Mouse (Mus musculus) stomach, embryonic 15.5 days (tissue): ENCODE measurements around the gene Tradd. TPM values are rescaled to one million over a fixed set of nuclear protein-coding genes. Genes with fewer than 3 reads are reported as not detected.

ENCODE experiments used
- ATAC-seq: fragments of 200-750 bp; cut with Nextera tagmentation; 2 replicates; pipeline ENCODE4 v1.8.0; 2017; ENCODE audit warnings: low read depth, moderate number of reproducible peaks, moderate TSS enrichment; ENCODE audit not compliant: insufficient read depth, low FRiP score
- H3K27ac ChIP-seq: fragments of 300-500 bp; sonication (generic); 2 replicates; pipeline ENCODE4 v1.5.1; 2015; ENCODE audit warnings: mild to moderate bottlenecking, inconsistent platforms
- H3K27me3 ChIP-seq: fragments of 300-500 bp; sonication (generic); replicated peaks from 2 replicates; pipeline ENCODE4 v1.6.1; 2015; ENCODE audit warnings: inconsistent platforms
- H3K36me3 ChIP-seq: fragments of 300-500 bp; sonication (generic); 2 replicates; pipeline ENCODE4 v1.6.1; 2015; ENCODE audit warnings: inconsistent platforms
- H3K4me1 ChIP-seq: fragments of 300-500 bp; sonication (generic); 2 replicates; pipeline ENCODE4 v1.6.1; 2015; ENCODE audit warnings: inconsistent platforms
- H3K4me2 ChIP-seq: fragments of 300-500 bp; sonication (generic); 2 replicates; pipeline ENCODE4 v1.6.1; 2015; ENCODE audit warnings: mild to moderate bottlenecking, inconsistent platforms
- H3K4me3 ChIP-seq: fragments of 300-500 bp; sonication (generic); replicated peaks from 2 replicates; pipeline ENCODE4 v1.5.1; 2015; ENCODE audit warnings: inconsistent platforms
- H3K9ac ChIP-seq: fragments of 300-500 bp; sonication (generic); 2 replicates; pipeline ENCODE4 v1.6.1; 2015; ENCODE audit warnings: inconsistent platforms
- H3K9me3 ChIP-seq: fragments of 300-500 bp; sonication (generic); 2 replicates; pipeline ENCODE4 v1.6.1; 2016; ENCODE audit warnings: inconsistent platforms
- WGBS: fragments of 180-500 bp; shearing (Covaris S2); methylation state at CpG from one replicate; pipeline ENCODE4 v1.1.7; 2015; 5-methylcytosine and 5-hydroxymethylcytosine counted together
- microRNA counts: library from miRNA; unstranded; fragments of <30 nt; microRNA quantifications from one replicate; lab custom pipeline; 2016
- microRNA-seq: library from miRNA; unstranded; fragments of <30 nt; microRNA quantifications from one replicate; pipeline ENCODE4, GENCODE M21; 2016
- polyA plus RNA-seq: library from polyadenylated mRNA; unstranded; fragments of >200 nt; fragmentation: Nextera tagmentation; extraction: Ambion mirVana; gene quantifications from 2 replicates; pipeline ENCODE4 v1.2.1, GENCODE M21; 2015

Tradd gene
- polyA plus RNA-seq, 1 experiment from 2014 or later: 30.3 TPM

DNA sequence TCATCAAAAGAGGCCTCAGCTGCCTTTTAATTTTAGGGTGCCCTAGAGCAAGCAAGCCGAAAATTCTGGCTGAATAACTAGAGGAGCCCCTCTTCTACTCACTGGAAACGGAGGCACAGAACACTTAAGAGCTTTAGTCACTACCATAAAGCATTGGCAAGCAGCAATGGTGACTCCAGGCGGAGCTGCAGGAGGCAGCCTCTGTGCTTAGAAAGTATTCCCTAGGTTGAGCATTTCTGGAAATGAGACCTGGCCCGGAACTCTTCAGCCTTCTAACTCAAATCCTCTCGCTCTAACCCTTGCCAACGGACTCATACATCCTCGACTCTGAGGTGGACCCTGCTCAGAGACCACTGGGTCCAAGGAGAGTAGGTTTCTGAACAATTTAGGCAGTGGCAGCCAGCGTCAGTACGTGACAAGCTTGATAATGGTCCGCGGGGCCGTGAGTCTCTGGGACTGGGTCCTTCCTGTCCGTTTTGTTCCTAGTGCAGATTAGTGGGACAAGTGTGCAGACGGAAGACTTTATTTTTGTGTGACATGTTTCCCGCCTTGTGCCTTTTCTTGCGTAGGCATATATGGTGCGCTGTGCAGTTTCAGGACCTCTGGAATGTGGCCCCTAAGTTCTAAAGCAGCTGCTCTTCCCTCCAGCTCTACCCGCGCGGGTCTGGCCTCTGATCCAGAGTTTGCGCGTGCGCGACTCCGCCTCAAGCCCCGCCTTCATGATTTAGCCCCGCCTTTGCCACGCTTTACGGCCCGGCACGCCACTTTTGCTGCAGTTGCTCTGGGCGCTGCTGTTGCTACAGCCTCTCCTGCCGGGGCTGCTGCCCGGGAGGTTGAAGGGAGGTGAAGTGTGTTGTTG is 39.8 kb downstream of the Tradd start, which contains the start of gene D230025D16Rik:
Gene D230025D16Rik, plus strand, starts transcription at position 733 of the 859 bp plus-strand sequence.
- Histone ChIP-seq H3K27me3 (no peaks in the 10 kb centered on the region), H3K36me3 (no peaks in the 10 kb centered on the region), H3K27ac (peak within 1 kb of the TSS; percentile 88), H3K9me3 (no peaks in the 10 kb centered on the region), H3K4me2 (peak within 1 kb of the TSS; percentile 74), H3K4me1 (peaks cover 16% of the 10 kb centered on the region; the same call in 1 of the 2 replicates), H3K9ac (peak within 1 kb of the TSS; percentile 96), H3K4me3 (peak within 1 kb of the TSS; percentile 99)
- peak; percentile 91 for ATAC-seq
- 2% methylated on average over 34 of the region's 34 CpGs for WGBS

DNA sequence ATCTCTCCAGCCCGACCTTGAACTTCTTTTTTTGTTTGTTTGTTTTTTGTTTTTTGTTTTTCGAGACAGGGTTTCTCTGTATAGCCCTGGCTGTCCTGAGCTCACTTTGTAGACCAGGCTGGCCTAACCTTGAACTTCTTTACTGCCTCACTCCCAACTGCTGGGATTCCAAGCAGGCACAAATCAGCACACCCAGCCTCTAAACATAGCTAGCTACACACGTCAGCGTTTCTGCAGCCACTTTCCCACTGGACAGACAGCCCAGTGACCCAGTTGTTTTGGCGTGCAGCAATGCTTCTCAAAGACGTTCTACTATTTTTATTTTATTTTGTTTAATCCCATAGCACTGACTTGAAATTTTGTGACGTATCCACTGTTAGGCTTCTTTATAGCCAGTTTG is 40.6 kb downstream of the Tradd start:
- no peaks in the 10 kb centered on the region for H3K36me3 ChIP-seq
- no peak for ATAC-seq
- H3K9me3 ChIP-seq: no peaks in the 10 kb centered on the region
- H3K4me3 ChIP-seq: no peak overlapping the region
- no peak overlapping the region for H3K27ac ChIP-seq
- H3K27me3 ChIP-seq: no peaks in the 10 kb centered on the region
- no peak overlapping the region for H3K9ac ChIP-seq
- 75% methylated on average over 7 of the region's 7 CpGs for WGBS
- peak overlapping the region; percentile 74 for H3K4me2 ChIP-seq
- H3K4me1 ChIP-seq: peaks cover 16% of the 10 kb centered on the region; the same call in 1 of the 2 replicates

DNA sequence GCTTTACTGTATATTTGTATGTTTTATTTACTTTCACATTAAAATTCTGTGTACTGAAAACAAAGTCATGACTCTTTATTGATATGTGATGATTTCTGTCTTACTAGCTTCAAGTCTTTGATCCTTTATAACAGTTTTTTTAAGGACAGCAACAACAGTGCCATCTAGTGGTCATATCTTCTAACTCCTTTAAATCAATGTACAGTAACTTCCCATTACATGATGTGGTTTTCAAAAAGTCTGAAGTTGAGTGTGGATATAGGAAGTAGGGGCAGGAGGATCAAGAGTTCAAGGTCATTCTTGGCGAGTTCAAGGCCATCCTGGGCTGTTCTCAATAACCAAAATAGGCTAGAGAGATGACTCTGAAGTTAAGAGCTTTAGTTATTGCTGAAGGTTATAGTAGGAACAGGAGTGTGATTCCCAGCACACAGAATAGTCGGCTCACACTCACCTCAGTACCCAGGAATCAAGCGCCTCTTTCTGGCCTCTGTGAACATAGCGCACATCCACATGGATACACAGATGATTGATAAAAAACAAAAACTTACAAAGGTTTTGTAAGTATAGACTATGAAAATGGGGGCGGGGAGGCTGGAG is 46.4 kb downstream of the Tradd start:
- Histone ChIP-seq H3K27ac (no peak overlapping the region), H3K9me3 (no peaks in the 10 kb centered on the region), H3K4me3 (no peak overlapping the region), H3K4me2 (no peak overlapping the region), H3K4me1 (no peaks in the 10 kb centered on the region), H3K9ac (no peak overlapping the region), H3K27me3 (no peaks in the 10 kb centered on the region), H3K36me3 (no peaks in the 10 kb centered on the region)
- 77% methylated on average over 5 of the region's 5 CpGs for WGBS
- ATAC-seq: no peak

DNA sequence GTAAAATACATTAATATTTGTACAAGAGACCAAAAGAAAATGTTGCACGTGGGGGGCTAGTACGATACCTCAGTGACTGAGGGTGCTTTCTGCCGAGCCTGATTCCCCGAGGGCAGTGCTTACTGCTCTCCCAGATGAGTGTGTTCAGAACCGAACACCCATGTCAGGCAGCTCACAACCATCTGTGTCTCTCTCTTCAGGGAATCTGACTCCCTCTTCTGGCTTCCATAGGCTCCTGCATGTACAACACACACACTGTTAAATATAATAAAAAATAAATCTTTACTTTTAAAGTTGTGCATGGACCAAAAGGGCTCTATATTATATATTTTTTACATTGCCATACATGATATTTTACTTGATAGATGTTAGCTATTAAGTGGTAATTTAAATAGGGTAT is 50.3 kb downstream of the Tradd start:
- ATAC-seq: no peak
- H3K27ac ChIP-seq: no peak overlapping the region
- H3K9me3 ChIP-seq: no peaks in the 10 kb centered on the region
- no peak overlapping the region for H3K4me3 ChIP-seq
- H3K36me3 ChIP-seq: no peaks in the 10 kb centered on the region
- H3K27me3 ChIP-seq: no peaks in the 10 kb centered on the region
- H3K4me2 ChIP-seq: no peak overlapping the region
- 88% methylated on average over 5 of the region's 5 CpGs for WGBS
- H3K4me1 ChIP-seq: no peaks in the 10 kb centered on the region
- H3K9ac ChIP-seq: no peak overlapping the region

DNA sequence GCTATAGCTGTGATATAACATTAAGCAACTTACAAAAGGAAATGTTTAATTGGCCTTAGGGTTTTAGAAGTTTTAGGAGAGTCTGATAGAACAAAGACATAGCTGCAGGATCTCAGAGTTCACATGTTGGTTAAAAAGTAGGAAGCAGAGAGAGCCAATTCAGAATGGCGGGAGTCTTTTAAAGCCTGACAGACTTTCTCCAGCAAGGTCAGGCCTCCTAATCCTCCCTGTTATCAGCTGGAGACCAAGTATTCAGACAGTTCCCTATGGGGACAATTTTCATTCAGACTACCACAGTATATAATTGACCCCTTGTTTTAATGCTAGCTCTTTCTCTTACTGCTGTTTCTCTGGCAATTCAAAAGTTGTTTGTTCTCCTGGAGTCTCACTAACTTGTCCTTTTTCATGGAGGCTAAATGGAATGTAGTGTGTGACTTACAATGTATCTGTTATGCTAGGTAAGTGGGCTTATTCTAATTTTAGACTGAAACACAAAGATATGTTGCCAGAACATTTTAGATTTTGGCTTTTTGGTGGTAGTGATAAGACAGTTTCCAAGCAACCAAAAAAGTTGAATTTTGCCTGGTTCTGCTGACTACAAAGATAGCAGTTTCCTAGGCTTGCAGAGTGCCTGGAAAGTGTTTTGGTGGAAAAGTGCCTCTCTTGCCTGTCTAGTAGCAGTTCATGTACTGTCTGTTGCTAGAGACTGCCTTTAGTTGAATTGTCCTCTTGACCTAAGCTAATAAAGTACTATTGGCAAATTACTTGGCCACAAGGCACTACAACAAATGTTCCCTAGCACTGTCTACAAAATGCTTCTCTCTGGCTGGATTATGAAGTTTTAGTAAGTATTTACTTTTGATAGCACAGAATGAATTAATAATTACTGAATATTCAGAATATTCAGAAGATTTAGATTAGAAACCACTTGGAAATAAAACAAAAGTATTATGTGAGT is 55.0 kb downstream of the Tradd start:
- Histone ChIP-seq H3K9me3 (no peaks in the 10 kb centered on the region), H3K27ac (no peak overlapping the region), H3K4me1 (no peaks in the 10 kb centered on the region), H3K4me2 (no peak overlapping the region), H3K9ac (no peak overlapping the region), H3K4me3 (no peak overlapping the region), H3K36me3 (no peaks in the 10 kb centered on the region), H3K27me3 (no peaks in the 10 kb centered on the region)
- no peak for ATAC-seq
- WGBS: 66% methylated on average over 1 of the region's 1 CpGs

MicroRNAs encoded within 50 kb of the gene (microRNA counts, 519-probe panel; counts per million panel counts)
- 1,912 counts per million, percentile 18 among the panel's probes with 10 or more counts for microRNA mmu-miR-328 (lab: Ali Mortazavi, UCI)

Small RNA genes within 50 kb of the gene (microRNA-seq; reads per million reads assigned to microRNA genes)
- gene Gm27320 (not detected), gene Mir328 (187 reads per million, percentile 58 among the genes with 10 or more reads in this experiment)

Other genes starting within 250 kb of the Tradd start
- not detected in 2 replicates for gene Ces3a, start 216.0 kb downstream of the Tradd start, polyA plus RNA-seq
- not detected in 2 replicates for gene Ces3b, start 180.9 kb downstream of the Tradd start, polyA plus RNA-seq
- gene Ces4a, start 132.8 kb downstream of the Tradd start, polyA plus RNA-seq: not detected in 2 replicates
- gene Cbfb, start 93.9 kb downstream of the Tradd start, polyA plus RNA-seq: 53.2 and 54.4 TPM in 2 replicates
- 26.2 and 26.8 TPM in 2 replicates for gene D230025D16Rik, start 39.5 kb downstream of the Tradd start, polyA plus RNA-seq
- gene B3gnt9, start 9.5 kb downstream of the Tradd start, polyA plus RNA-seq: 26.1 and 27.4 TPM in 2 replicates
- 3.7 and 4.4 TPM in 2 replicates for gene Fbxl8, start within 50 bp of the Tradd start, polyA plus RNA-seq
- 0.08 and 0.24 TPM in 2 replicates for gene Hsf4, start 5.2 kb upstream of the Tradd start, polyA plus RNA-seq
- 1.4 and 1.7 TPM in 2 replicates for gene Nol3, start 11.5 kb upstream of the Tradd start, polyA plus RNA-seq
- 9.1 and 10.7 TPM in 2 replicates for gene 4931428F04Rik, start 25.3 kb upstream of the Tradd start, polyA plus RNA-seq
- 10.4 and 10.9 TPM in 2 replicates for gene Exoc3l, start 31.5 kb upstream of the Tradd start, polyA plus RNA-seq
- 80.4 and 83.1 TPM in 2 replicates for gene E2f4, start 33.1 kb upstream of the Tradd start, polyA plus RNA-seq
- gene Elmo3, start 41.0 kb upstream of the Tradd start, polyA plus RNA-seq: 15.9 and 17.1 TPM in 2 replicates
- 2.3 and 2.5 TPM in 2 replicates for gene Lrrc29, start 61.7 kb upstream of the Tradd start, polyA plus RNA-seq
- 131 and 132 TPM in 2 replicates for gene Tmem208, start 61.7 kb upstream of the Tradd start, polyA plus RNA-seq
- gene Fhod1, start 83.3 kb upstream of the Tradd start, polyA plus RNA-seq: 2.5 and 3.0 TPM in 2 replicates
- gene Slc9a5, start 84.2 kb upstream of the Tradd start, polyA plus RNA-seq: 1.9 and 2.0 TPM in 2 replicates
- 0.21 and 0.30 TPM in 2 replicates for gene Plekhg4, start 108.7 kb upstream of the Tradd start, polyA plus RNA-seq
- gene Kctd19, start 148.9 kb upstream of the Tradd start, polyA plus RNA-seq: not detected in 2 replicates
- 0.09 TPM in 1 of 2 replicates, not detected in the other for gene Lrrc36, start 149.0 kb upstream of the Tradd start, polyA plus RNA-seq
- gene Tppp3, start 206.9 kb upstream of the Tradd start, polyA plus RNA-seq: 44.7 and 45.5 TPM in 2 replicates
- gene Zdhhc1, start 232.3 kb upstream of the Tradd start, polyA plus RNA-seq: 32.2 and 34.7 TPM in 2 replicates